Mouse (Mus musculus): ENCODE data around the gene Dtx1. TPM values are rescaled to one million over a fixed set of nuclear protein-coding genes. Genes with fewer than 3 reads are reported as not detected.

Gene Dtx1
- polyA plus RNA-seq, 1 experiment, result 264 TPM

- peaks cover 64% of the 10 kb centered on the region; the same call in 1 of the 2 replicates for H3K4me1 ChIP-seq (ENCODE audit: control insufficient read depth, insufficient read depth, insufficient read length)
- no peaks in the 10 kb centered on the region for H3K27me3 ChIP-seq (ENCODE audit: control insufficient read depth, insufficient read depth, low read length)
- peak overlapping the region; percentile 80 for H3K27ac ChIP-seq (ENCODE audit: insufficient read depth, low read length)
- 62% methylated on average over 6 of the region's 6 CpGs for WGBS
- H3K4me3 ChIP-seq (ENCODE audit: extremely low read depth, insufficient read depth, insufficient read length), result no peak overlapping the region
- no peak for DNase-seq (ENCODE audit: low read depth in 1 of 2, low spot score in 2 of 2)
- peaks cover 4% of the 10 kb centered on the region; the same call in 1 of the 2 replicates for H3K36me3 ChIP-seq (ENCODE audit: control insufficient read depth, insufficient read depth, low read length)
- TF ChIP-seq POLR2A (IDR thresholded peaks at IDR 0.05; ENCODE audit: low read depth, low read length) (no peak), CTCF (IDR thresholded peaks at IDR 0.05; ENCODE audit: extremely low read depth, insufficient read depth, insufficient read length, insufficient replicate concordance) (no peak)
These were observed 24.8 kb downstream of the Dtx1 start for GRCm38 (mm10) chr5:120686749-120687483.

- 14% methylated on average over 8 of the region's 8 CpGs for WGBS
- Histone ChIP-seq H3K4me3 (ENCODE audit: extremely low read depth, insufficient read depth, insufficient read length) (no peak overlapping the region), H3K27me3 (ENCODE audit: control insufficient read depth, insufficient read depth, low read length) (no peaks in the 10 kb centered on the region), H3K4me1 (ENCODE audit: control insufficient read depth, insufficient read depth, insufficient read length) (peaks cover 52% of the 10 kb centered on the region; the same call in 1 of the 2 replicates), H3K27ac (ENCODE audit: insufficient read depth, low read length) (peak overlapping the region; percentile 80), H3K36me3 (ENCODE audit: control insufficient read depth, insufficient read depth, low read length) (peaks cover 8% of the 10 kb centered on the region)
- DNase-seq (ENCODE audit: low read depth in 1 of 2, low spot score in 2 of 2), result peak; percentile 52 to 80
- TF ChIP-seq CTCF (IDR thresholded peaks at IDR 0.05; ENCODE audit: extremely low read depth, insufficient read depth, insufficient read length, insufficient replicate concordance), result no peak
- TF ChIP-seq POLR2A (IDR thresholded peaks at IDR 0.05; ENCODE audit: low read depth, low read length), result no peak
These were observed 26.0 kb downstream of the Dtx1 start for GRCm38 (mm10) chr5:120685678-120686077.

GRCm38 (mm10) chr5:120682982-120683771 is 28.6 kb downstream of the Dtx1 start:
- WGBS, result 24% methylated on average over 24 of the region's 24 CpGs
- peak in 1 of 2 experiments; percentile 63 for DNase-seq (ENCODE audit: low read depth in 1 of 2, low spot score in 2 of 2)
- Histone ChIP-seq H3K36me3 (ENCODE audit: control insufficient read depth, insufficient read depth, low read length) (peaks cover 8% of the 10 kb centered on the region), H3K27me3 (ENCODE audit: control insufficient read depth, insufficient read depth, low read length) (no peaks in the 10 kb centered on the region), H3K4me3 (ENCODE audit: extremely low read depth, insufficient read depth, insufficient read length) (peak overlapping the region; percentile 19; the same call in 1 of the 2 replicates), H3K27ac (ENCODE audit: insufficient read depth, low read length) (0 out of 2 replicates have a peak overlapping the region, but pooled peaks have one; percentile 20), H3K4me1 (ENCODE audit: control insufficient read depth, insufficient read depth, insufficient read length) (peaks cover 41% of the 10 kb centered on the region; the same call in 1 of the 2 replicates)
- TF ChIP-seq CTCF (IDR thresholded peaks at IDR 0.05; ENCODE audit: extremely low read depth, insufficient read depth, insufficient read length, insufficient replicate concordance) (no peak), POLR2A (IDR thresholded peaks at IDR 0.05; ENCODE audit: low read depth, low read length) (no peak)

GRCm38 (mm10) chr5:120680918-120681317 is 30.8 kb downstream of the Dtx1 start:
- no peak for DNase-seq (ENCODE audit: low read depth in 1 of 2, low spot score in 2 of 2)
- H3K27ac ChIP-seq (ENCODE audit: insufficient read depth, low read length), result no peak overlapping the region
- no peak for TF ChIP-seq CTCF (IDR thresholded peaks at IDR 0.05; ENCODE audit: extremely low read depth, insufficient read depth, insufficient read length, insufficient replicate concordance)
- TF ChIP-seq POLR2A (IDR thresholded peaks at IDR 0.05; ENCODE audit: low read depth, low read length), result no peak
- no peaks in the 10 kb centered on the region for H3K27me3 ChIP-seq (ENCODE audit: control insufficient read depth, insufficient read depth, low read length)
- 93% methylated on average over 18 of the region's 18 CpGs for WGBS
- H3K4me1 ChIP-seq (ENCODE audit: control insufficient read depth, insufficient read depth, insufficient read length), result peaks cover 23% of the 10 kb centered on the region; the same call in 1 of the 2 replicates
- H3K36me3 ChIP-seq (ENCODE audit: control insufficient read depth, insufficient read depth, low read length), result peaks cover 8% of the 10 kb centered on the region
- no peak overlapping the region for H3K4me3 ChIP-seq (ENCODE audit: extremely low read depth, insufficient read depth, insufficient read length)

- peak overlapping the region; percentile 37 for H3K27ac ChIP-seq (ENCODE audit: insufficient read depth, low read length)
- DNase-seq (ENCODE audit: low read depth in 1 of 2, low spot score in 2 of 2), result peak in 1 of 2 experiments; percentile 70
- no peak overlapping the region for H3K4me3 ChIP-seq (ENCODE audit: extremely low read depth, insufficient read depth, insufficient read length)
- TF ChIP-seq POLR2A (IDR thresholded peaks at IDR 0.05; ENCODE audit: low read depth, low read length) (no peak), CTCF (IDR thresholded peaks at IDR 0.05; ENCODE audit: extremely low read depth, insufficient read depth, insufficient read length, insufficient replicate concordance) (peak; percentile 60; the same call in 1 of the 2 replicates)
- H3K36me3 ChIP-seq (ENCODE audit: control insufficient read depth, insufficient read depth, low read length), result peaks cover 8% of the 10 kb centered on the region
- no peaks in the 10 kb centered on the region for H3K27me3 ChIP-seq (ENCODE audit: control insufficient read depth, insufficient read depth, low read length)
- 24% methylated on average over 24 of the region's 24 CpGs for WGBS
- peaks cover 15% of the 10 kb centered on the region; the same call in 1 of the 2 replicates for H3K4me1 ChIP-seq (ENCODE audit: control insufficient read depth, insufficient read depth, insufficient read length)
These were observed 31.8 kb downstream of the Dtx1 start for GRCm38 (mm10) chr5:120679676-120680555.

GRCm38 (mm10) chr5:120677516-120677915 is 34.2 kb downstream of the Dtx1 start:
- 62% methylated on average over 2 of the region's 2 CpGs for WGBS
- DNase-seq (ENCODE audit: low read depth in 1 of 2, low spot score in 2 of 2), result peak; percentile 53 to 60

More at GRCm38 (mm10) chr5:120677516-120677915, 34.2 kb downstream of the Dtx1 start:
- no peak overlapping the region for H3K4me3 ChIP-seq (ENCODE audit: extremely low read depth, insufficient read depth, insufficient read length)
- H3K27ac ChIP-seq (ENCODE audit: insufficient read depth, low read length), result no peak overlapping the region
- no peak for TF ChIP-seq CTCF (IDR thresholded peaks at IDR 0.05; ENCODE audit: extremely low read depth, insufficient read depth, insufficient read length, insufficient replicate concordance)
- TF ChIP-seq POLR2A (IDR thresholded peaks at IDR 0.05; ENCODE audit: low read depth, low read length), result no peak
- peaks cover 14% of the 10 kb centered on the region; the same call in 1 of the 2 replicates for H3K4me1 ChIP-seq (ENCODE audit: control insufficient read depth, insufficient read depth, insufficient read length)
- peaks cover 8% of the 10 kb centered on the region for H3K36me3 ChIP-seq (ENCODE audit: control insufficient read depth, insufficient read depth, low read length)
- no peaks in the 10 kb centered on the region for H3K27me3 ChIP-seq (ENCODE audit: control insufficient read depth, insufficient read depth, low read length)
